Mouse (Mus musculus) mouse embryonic stem cell (cell line): Measurements from ENCODE around the gene Slc35b2.

ENCODE experiments used
- in situ Hi-C, 2 experiments: fragments of 300-500 bp; cut with MboI; formaldehyde crosslinking; loops; 1 replicate in 1 of 2; 3 replicates in 1 of 2; pipeline ENCODE4 v1.14.3; 2019 to 2020; ENCODE audit warnings: low sequenced_read_pairs in 2 of 2, low pct_unique_long_range_greater_than_20kb in 1 of 2, mixed read lengths in 1 of 2; ENCODE audit not compliant: unreplicated experiment in 1 of 2

The Slc35b2 gene

DNA sequence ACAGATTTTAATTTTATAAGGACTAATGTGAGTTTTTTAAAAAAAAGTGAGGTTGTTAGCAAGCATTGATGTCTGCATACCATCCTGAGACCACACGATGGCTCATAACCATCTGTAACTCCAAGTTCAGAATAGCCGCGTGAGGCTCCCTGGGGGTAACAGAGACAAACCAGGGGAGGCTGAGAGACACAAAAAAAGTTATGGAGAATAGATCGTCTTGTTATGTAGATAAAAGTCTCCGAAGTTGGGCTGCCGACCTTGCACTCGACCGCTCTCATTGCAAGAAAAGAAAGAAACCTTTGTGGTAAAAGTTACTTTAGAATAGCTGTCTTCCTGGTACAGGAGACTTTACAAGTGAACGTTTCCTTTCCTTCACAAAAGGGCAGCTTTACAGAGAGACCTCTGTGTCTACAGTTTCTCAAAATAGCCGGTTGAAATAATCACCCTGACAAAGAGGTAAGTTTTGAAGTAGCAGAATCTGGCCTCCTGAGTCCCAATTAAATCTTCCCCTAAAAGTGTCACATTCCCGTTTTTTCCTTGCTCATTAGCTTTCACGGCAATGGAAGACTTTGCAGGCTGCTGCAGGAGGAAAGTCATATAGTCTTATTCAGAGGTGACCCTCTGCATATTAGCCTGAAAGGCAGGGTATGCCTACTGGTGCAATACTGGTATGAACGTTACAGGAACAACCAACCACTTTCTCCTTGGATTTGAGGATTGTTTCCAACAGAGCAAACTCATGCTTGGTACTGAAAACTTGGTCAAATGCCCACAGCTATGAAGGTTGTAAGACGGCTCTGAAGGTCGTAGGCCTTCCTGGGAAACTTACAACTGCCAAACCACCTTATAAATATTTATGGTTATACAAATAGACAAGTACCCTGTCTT is 43.6 kb downstream of the Slc35b2 start:
- in situ Hi-C loops = no loop called here

DNA sequence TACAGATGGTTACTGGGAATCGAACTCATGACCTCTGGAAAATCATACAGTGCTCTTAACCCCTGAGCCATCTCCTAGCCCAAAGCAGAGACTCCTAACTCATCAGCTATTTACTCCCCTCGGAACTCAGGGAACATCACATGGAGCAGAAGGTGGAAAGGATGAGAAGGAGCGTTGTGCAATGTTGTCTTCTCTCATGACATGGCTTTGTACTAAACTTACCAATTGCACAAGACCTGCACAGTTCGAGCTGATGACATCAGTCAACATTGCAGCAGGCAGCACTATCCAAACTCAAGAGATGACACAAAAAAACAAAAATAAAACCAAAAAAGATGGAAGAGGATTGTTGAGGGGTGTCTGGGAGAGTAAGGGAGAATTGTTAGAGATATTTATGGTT is 44.7 kb downstream of the Slc35b2 start:
- in situ Hi-C loops = no loop called here

DNA sequence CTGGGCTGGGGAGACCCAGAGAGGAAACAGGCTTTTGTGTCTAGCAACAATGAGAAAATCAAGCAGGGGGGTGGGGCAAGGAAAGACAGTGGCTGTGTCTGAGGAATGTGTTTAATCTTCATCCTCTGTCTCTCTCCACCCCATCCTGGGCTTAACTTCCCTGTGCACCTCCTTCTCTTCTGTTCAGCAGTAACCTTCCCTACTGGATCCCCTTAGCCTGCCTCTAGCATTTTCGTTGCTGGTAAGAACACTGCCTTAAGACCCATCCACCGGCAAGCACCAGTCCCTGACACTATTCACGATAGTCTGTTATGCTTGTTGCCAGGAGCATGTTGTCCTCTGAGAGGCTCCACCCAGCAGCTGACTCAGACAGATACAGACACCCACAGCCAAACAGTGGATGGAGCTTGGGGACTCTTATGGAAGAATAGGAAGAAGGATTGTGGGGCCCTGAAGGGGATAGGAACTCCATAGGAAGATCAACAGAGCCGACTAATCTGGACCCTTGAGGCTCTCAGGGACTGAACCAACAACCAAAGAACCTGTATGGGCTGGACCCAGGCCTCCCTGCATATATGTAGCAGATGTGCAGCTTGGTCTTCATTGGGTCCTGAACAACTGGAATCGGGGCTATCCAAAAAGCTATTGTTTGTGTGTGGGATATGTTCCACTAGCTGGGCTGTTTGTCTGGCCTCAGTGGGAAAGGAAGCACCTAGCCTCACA is 46.6 kb downstream of the Slc35b2 start:
- in situ Hi-C loops = no loop called here

DNA sequence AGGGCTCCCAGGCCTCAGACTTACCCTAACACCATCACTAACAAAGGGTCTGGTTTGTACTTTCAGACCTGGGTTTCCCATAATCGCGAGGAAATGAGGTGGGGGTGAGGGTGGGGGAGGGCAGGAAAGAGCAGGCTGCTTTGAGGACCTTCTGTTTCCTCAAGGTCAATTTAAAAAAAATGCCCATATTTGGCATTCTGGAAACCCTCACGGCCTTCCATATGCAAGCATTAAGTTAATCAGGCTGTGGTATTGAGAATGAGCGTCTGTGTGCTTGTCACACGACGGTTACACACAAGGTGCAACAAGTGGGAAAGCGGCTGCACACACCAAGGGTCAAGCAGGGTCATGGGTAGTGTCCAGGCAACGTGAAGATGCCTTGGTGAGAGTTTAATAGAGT is 48.3 kb downstream of the Slc35b2 start:
- in situ Hi-C loops = no loop called here

DNA sequence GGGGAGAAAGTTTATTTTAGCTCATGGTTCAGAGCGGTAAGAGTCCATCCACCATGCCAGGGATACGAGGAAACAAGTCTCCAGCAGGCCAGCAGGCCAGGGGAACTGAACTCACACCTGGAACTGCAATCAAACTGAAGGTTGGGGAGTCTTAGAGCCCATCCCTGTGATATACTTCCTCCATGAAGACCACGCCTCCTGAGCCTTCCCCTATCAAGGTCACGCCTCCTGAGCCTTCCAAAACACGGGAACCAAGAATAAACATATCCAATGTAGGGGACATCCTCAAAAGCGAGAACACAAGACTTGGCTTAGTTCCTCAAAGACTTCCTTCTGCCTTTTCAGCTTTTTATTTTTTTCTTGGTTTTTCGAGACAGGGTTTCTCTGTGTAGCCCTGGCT is 49.2 kb downstream of the Slc35b2 start:
- in situ Hi-C loops = no loop called here

DNA sequence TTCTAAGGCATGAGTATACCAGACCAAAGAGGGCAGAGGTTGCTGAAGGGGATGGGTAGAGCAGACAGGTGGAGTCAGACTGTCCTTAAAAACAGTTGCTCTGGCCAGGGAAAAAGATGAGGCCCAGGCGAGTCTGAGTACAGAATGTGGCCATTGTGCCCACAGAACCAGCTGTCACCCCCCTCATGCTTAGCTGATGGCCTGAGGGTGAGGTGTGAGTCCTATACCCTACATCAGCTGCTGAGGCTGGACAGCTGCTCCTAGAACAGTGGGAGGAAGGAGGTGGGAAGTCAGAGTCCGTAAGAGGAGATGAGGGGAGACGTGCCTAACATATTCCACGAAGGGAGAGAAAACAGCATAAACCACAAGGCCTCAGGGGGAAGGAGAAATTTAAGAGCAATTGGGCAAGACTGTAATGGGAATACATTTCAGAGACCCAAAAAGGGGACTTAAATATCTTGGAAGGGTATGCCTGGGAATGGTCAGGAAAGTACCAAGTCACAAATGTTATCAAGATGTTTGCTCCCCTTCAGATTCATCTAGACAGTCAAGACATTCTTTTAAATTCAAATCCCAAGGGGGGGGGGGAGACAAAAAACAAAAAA is 52.5 kb downstream of the Slc35b2 start:
- in situ Hi-C loops = no loop called here

DNA sequence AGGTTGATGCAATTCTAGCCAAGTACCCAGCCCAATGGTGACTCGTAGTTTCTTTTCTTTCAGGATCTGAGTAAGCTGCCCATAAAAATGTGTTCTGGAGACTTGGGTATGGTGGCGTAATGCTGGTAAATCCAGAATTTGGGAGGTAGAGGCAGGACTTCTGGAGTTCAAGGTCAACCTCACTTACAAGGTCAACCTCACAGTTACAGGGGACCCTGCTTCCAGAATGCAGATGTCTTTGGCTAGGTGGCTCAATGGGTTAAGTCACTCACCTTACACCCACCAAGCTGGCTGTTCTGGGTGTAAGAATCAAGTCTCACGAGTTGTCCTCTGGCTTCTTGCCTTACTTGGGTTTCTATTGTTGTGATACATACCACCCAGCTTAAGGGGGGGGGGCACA is 53.0 kb downstream of the Slc35b2 start:
- in situ Hi-C loops = no loop called here
